Mouse (Mus musculus): ENCODE measurements at regions not wholly inside any gene's neighbourhood (a gene's known extent, or its start where the extent isn't known, plus 50 kb on each side); places are given as distances from the start of the nearest gene placed in this dataset.

GRCm38 (mm10) chr16:15054306-15055001 lies 148.0 kb downstream of the Efcab1 start:
- TF ChIP-seq NRF1 (IDR thresholded peaks at IDR 0.05; ENCODE audit: insufficient read depth, low read depth, low read length, poor library complexity, severe bottlenecking) = no peak
- no peak for TF ChIP-seq KAT2A (conservative IDR thresholded peaks at IDR 0.05; ENCODE audit: low read depth, low read length)
- TF ChIP-seq JUND (IDR thresholded peaks at IDR 0.05; ENCODE audit: low read depth, low read length) = no peak
